Mouse (Mus musculus): ENCODE measurements around the gene Plekha5.

The Plekha5 gene

DNA sequence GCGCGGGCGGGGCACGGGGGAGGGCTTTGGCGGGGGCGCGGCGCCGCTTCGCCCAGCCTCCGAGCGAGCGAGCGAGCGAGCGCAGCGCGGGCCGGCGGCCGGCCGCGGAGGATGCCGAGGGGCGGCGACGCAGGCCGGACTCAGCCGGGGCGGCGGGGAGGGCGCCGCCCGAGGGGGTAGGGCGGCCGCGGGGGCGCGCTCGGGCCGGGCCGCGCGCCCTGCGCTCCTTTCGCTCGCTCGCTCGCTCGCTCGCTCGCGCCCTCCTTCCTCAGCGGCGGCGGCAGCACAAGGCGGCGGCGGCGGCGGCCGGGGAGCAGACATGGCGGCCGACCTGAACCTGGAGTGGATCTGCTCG is at the start of gene Plekha5:
Gene Plekha5, plus strand, starts transcription at position 209 of the 355 bp plus-strand sequence.
- DNase-seq (ENCODE audit: low spot score) = peak; percentile 69

- DNase-seq (ENCODE audit: low spot score) = no peak
Measured at GRCm38 (mm10) chr6:140375671-140376070, 48.2 kb upstream of the Plekha5 start.

GRCm38 (mm10) chr6:140380588-140380987 is 43.3 kb upstream of the Plekha5 start:
- no peak for DNase-seq (ENCODE audit: low spot score)

DNA sequence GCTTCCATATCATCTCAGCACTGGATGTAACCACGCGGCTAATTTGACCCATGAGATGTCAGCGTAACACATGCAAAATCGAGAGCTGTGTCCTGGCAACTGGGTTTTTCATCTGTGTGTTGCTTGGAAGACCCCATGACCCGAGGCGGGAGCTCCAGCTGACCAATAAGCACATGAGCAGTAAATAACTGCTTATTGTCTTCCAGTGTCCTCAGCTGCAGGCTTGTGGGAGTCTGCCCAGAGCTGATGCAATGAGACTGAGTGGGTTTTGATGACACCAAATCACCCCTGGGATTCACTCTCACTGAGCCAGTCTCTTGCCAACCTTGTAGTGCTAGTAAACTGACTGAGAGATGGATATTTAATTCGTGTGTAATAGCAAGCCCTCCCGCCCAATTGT is 42.7 kb upstream of the Plekha5 start:
- DNase-seq (ENCODE audit: low spot score) = no peak

DNA sequence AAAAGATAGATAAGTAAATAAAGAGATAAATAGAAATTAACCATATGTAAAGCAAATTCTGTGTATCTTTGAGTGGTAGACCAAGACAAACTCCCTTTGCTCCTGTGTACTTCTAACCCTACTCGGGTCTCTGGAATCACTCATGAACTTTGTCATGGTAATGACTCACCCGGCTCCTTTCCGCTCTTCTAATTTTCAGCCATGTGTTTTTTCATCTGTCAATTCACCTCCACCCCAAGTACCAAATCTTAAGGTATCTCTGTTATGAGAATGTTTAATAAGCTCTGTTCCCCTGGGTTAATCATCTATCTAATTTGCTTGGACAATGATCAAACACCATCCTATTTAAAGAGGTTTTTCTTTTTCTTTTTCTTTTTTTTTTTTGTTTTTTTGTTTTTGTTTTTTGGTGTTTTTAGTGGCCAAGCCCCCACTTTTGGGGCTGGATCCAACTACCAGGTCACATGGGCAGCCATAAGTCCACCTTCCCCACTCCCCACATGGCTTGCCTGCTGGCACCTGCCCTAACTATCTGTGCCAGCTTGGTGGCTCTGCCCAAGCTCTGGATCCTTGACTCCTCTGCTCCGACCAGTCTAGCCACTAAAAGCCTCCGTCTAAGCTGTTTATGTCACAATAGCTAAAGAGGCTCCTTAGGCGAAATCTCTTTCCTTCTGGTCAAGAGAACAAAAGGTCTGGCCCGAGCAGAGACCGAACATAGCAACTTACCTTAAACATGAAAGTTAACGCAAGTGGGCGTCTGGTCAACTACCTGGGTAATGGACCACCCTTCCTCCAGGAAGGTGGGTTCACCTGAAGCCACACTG is 40.1 kb upstream of the Plekha5 start:
- no peak for DNase-seq (ENCODE audit: low spot score)

DNA sequence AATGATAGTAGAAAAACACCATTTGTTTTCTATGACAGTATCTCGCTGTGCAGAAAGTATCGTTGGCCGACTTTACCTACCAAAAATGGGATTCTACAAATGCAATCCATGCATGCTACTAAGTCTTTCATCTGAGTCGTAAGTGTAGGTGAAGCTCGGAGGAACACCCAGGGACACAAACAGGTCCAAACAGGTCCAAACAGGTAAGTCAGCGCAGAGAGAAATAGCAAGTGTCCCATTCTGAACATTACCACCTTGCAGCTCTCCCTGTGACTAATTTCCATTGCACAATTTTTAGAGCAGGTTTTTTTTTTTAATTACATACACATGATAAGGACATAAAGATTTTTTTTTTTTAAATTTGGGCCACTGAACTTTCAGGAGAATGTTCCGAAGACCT is 27.2 kb upstream of the Plekha5 start:
- no peak for DNase-seq (ENCODE audit: low spot score)

GRCm38 (mm10) chr6:140402766-140403310 is 21.0 kb upstream of the Plekha5 start:
- no peak for DNase-seq (ENCODE audit: low spot score)

- no peak for DNase-seq (ENCODE audit: low spot score)
Measured at GRCm38 (mm10) chr6:140411996-140412395, 11.9 kb upstream of the Plekha5 start.

DNA sequence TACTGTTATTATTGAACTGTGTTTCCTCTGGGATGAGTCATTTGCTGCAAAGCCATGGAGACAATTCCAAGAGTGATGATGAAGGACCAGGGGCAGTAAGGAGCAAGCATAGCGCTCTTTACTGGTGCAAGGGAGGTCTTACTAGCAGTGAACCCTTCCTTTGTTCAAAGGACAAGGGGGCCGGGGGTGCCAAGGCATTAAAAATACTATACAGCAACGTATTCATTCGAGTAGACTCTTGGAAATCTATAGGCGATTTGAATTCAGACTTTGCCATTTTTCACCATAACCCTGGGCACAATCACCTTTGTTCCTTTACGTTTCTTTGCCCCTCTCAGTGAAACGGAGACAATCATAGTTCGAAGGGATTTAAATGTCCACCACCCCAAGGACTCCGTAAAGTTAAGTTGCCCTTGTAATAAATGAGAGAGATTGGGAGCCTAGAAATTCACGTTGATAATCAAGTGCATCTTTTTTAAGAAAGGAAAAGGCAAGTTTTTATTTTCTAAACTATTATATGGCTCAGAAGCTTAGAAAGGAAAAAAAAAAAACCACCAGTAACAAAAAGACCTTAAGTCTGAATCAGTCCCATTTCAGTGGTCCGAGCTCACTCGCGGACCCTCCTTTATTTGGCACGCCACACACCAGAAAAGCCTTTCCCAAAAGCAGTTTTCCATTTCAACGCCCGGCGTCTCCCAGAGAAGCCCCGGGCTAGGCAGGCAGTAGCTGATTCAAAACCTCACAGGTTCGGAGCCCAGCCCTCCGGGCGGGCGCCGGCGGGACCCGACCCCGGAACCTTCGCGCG is 611 bp upstream of the Plekha5 start:
- DNase-seq (ENCODE audit: low spot score) = no peak

- peak; percentile 52 for DNase-seq (ENCODE audit: low spot score)
Measured at GRCm38 (mm10) chr6:140424201-140424990, 542 bp downstream of the Plekha5 start.

DNA sequence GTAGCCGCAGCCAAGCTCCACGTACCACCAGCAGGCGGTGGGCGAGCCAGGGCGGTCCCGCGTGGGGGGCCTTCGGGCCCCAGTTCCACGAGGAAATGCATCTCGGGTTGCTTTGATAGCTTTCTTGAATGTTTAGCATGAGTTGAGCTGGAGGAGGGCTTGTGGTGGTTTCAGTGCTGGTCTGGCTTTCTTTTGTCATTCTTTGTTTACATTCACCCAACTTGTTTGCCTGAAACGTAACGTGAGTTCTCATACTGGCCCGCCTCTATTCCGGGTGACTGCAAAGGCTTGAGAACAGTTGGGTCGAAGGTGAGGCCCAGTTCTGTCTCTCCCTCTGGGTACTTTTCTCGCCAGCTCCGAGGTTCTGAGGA is 1.1 kb downstream of the Plekha5 start:
- DNase-seq (ENCODE audit: low spot score) = peak; percentile 41

DNA sequence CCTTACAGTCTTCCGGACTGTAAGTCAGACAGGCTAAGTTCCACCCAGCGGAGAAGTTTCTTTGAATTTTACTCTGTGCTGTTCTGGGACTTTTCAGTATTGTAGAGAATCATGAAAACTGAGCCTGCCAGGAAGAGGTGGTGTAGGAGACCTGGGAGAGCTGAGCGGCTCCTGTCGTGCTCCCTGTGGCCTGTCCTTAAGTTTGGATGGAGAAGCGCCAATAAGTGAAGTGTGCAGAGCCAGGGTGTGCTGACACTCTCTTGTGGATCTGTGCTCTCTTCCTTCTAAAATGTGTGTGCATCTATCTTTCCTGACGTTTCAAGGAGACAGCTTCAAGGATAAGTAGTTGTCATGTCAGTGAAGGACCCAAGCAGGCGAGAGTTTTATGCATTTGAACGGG is 5.4 kb downstream of the Plekha5 start:
- no peak for DNase-seq (ENCODE audit: low spot score)

DNA sequence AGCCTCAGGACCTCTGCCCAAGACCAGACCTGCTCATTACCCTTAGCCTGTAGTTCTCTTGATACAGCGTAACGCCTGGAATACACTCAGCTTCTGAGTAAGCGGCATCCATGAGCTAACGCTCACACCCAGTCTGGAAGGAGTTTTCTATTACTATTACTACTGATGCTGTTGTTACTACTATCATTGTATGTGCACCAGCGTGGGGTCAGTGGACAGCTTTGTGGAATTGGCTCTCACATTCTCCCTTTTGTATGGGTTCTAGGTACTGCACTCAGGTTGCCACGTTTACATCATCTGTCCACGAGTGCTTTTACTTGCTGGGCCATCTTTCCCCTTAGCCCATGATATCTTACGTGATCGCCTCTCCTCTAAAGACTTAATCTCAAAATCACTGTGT is 8.5 kb downstream of the Plekha5 start:
- DNase-seq (ENCODE audit: low spot score) = no peak

DNA sequence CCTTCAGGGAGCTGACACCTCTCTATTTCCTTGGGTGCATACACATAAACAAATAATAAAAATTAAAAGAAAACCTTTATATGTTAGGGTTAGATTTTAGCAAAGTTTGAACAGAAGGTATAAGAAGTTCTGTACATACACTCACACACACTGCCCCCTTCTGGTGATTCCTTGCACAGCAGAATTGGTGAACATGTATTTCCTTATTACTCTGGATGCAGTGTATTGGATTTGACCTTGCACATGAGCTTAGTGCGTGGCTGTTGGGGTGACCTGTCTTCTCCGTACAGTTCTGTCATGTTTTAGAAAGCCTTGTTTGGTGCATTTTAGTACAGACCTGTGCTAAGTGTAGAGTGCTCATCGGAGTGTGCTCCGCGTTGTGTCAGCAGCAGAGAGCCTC is 19.5 kb downstream of the Plekha5 start:
- DNase-seq (ENCODE audit: low spot score) = peak; percentile 80

GRCm38 (mm10) chr6:140444147-140444546 is 20.3 kb downstream of the Plekha5 start:
- DNase-seq (ENCODE audit: low spot score) = no peak

GRCm38 (mm10) chr6:140444855-140445465 is 21.1 kb downstream of the Plekha5 start:
- DNase-seq (ENCODE audit: low spot score) = no peak

DNA sequence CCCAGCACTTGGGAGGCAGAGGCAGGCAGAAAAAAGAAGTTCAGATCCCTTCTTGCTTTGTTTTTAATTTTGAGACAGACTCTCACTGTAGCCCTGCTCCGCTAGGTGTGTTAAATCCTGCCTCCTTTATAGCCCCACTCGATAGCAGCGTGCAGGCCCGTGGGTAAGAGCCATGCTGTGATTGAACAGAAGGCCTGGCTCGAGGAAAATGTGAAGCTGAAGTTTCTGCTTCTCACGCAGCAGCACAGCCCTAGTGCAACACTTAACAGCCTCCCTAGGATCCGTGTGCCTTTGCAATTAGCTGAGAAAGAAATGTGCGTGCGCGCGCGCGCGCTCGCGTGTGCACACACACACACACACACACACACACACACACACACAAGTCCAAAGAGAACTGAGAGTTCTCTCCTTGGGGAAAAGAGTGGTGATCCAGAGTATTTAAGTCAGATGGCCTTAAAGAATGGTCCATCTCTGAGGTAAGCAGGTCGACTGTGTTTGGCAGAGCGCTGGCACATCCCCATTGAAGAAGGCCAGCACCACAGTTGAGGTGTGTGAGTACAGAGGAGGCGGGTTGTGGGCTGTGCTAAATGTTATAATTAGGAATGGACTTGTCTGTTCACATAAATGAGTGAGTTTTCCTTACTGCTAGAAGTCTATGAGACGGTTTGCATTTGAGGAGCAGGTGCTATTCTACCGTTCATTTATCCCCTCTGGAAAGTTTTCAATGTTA is 24.3 kb downstream of the Plekha5 start:
- no peak for DNase-seq (ENCODE audit: low spot score)

GRCm38 (mm10) chr6:140450693-140451092 is 26.8 kb downstream of the Plekha5 start:
- DNase-seq (ENCODE audit: low spot score) = no peak

- no peak for DNase-seq (ENCODE audit: low spot score)
Measured at GRCm38 (mm10) chr6:140452736-140453135, 28.9 kb downstream of the Plekha5 start.

DNA sequence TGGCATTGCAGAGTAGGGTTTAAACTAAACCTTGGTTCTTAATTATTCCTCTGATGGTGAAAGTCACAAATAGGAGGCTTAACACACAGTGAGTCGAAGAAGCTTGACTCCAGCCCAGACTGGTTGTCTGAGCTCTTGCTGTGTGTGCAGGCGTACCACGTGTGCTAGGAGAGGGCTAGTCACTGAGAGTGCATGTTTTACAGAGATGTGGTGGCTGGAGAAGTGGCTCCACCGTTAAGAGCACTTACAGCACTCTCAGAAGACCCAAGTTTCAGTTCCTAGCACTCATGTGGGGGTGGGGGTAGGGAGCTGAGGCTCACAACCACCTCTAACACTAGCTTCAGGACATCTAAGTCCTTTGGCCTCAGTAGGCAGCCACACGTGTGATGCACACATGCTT is 29.6 kb downstream of the Plekha5 start:
- no peak for DNase-seq (ENCODE audit: low spot score)

GRCm38 (mm10) chr6:140454388-140454787 is 30.5 kb downstream of the Plekha5 start:
- DNase-seq (ENCODE audit: low spot score) = no peak

All from embryo, embryonic 10 days (tissue).